Mouse (Mus musculus) duodenum, adult 2 months (tissue): Measurements from ENCODE around the gene Gm9125. TPM values are rescaled to one million over a fixed set of nuclear protein-coding genes. Genes with fewer than 3 reads are reported as not detected.

Experiments used
- polyA plus RNA-seq: library from polyadenylated mRNA; depleted of rRNA; stranded (reverse); fragments of >200 nt; gene quantifications from 2 replicates; pipeline ENCODE4 v1.2.3, GENCODE M21; 2012; ENCODE audit warnings: low replicate concordance; rRNA removed

The Gm9125 gene
- polyA plus RNA-seq: not detected in 2 replicates

DNA sequence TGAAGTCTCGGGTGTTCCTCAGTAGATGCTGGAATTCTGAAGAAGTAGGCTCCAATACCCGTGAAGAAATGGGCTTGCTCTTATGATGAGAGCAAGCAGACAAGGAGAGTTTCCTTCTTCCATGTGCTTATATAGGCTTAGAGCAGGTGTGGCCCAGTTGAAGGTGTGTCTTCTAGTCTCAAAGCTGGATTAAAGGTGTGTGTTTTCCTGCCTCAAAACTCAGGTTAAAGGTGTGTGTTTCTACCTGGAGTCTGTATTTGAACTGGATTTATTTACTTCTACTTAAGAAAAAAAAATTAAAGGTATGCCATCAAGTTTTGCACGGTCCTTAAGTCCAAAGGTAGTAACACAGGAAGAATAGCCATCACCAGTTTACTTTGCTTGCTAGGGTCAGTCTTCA lies at the start of gene Gm9125:
TSS of gene Gm9125 (minus strand) at position 101 of the 400 bp plus-strand sequence.

DNA sequence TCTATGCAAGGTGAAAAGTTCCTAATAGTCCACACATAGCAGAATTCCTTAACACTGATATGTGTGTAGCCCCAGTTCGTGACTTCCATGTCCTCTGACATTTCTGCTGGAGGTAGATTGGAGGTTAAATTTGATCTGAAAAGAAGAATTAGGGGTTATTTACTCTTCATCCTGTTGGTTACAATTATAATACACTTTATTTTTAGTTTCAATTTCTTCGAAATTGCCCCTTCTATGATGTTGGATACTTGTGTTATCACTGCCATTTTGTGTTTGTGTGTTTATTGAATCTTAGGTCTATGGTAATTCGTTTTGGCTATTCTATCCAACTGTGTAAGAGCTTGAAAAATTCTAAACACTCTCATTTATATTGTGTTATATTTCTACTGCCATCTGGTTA lies 17.9 kb upstream of the Gm9125 start, which contains the start of gene Gm10697:
TSS of gene Gm10697 (minus strand) at position 101 of the 400 bp plus-strand sequence.

Other genes starting within 250 kb of the Gm9125 start
- gene Tdpoz3, start 228.9 kb downstream of the Gm9125 start, polyA plus RNA-seq: not detected in 2 replicates
- 0.14 and 0.32 TPM in 2 replicates for gene Gm9117, start 111.3 kb downstream of the Gm9125 start, polyA plus RNA-seq
- not detected in 2 replicates for gene Tdpoz5, start 93.6 kb downstream of the Gm9125 start, polyA plus RNA-seq
- not detected in 2 replicates for gene Gm10697, start 17.8 kb upstream of the Gm9125 start, polyA plus RNA-seq
- not detected in 2 replicates for gene Gm10696, start 123.3 kb upstream of the Gm9125 start, polyA plus RNA-seq
- not detected in 2 replicates for gene Gm5286, start 141.8 kb upstream of the Gm9125 start, polyA plus RNA-seq
- gene Gm4778, start 209.2 kb upstream of the Gm9125 start, polyA plus RNA-seq: not detected in 2 replicates